Mouse (Mus musculus) spleen, adult 2 months (tissue): ENCODE data around the gene Tmem104. TPM values are rescaled to one million over a fixed set of nuclear protein-coding genes. Genes with fewer than 3 reads are reported as not detected.

Experiments used
- DNase-seq, 2 experiments: peaks; one replicate each; pipeline versions ENCODE4 v3.0.0 to v3.0.0-alpha.2; 2012 to 2021; ENCODE audit warnings: low spot score in 2 of 2, low read depth in 1 of 2
- H3K27ac ChIP-seq: fragments of 200-500 bp; 2 replicates; pipeline ENCODE4 v1.5.1; 2012; ENCODE audit warnings: low read length, inconsistent platforms; ENCODE audit not compliant: insufficient read depth
- H3K27me3 ChIP-seq: fragments of 200-500 bp; 2 replicates; pipeline ENCODE4 v1.6.1; 2012; ENCODE audit warnings: mild to moderate bottlenecking, moderate library complexity, low read length, inconsistent platforms; ENCODE audit not compliant: control insufficient read depth, insufficient read depth
- H3K36me3 ChIP-seq: fragments of 200-500 bp; 2 replicates; pipeline ENCODE4 v1.6.1; 2012; ENCODE audit warnings: mild to moderate bottlenecking, low read length, inconsistent platforms; ENCODE audit not compliant: control insufficient read depth, insufficient read depth
- H3K4me1 ChIP-seq: fragments of 200-500 bp; 2 replicates; pipeline ENCODE4 v1.6.1; 2011; ENCODE audit warnings: inconsistent platforms; ENCODE audit not compliant: control insufficient read depth, insufficient read depth, insufficient read length
- H3K4me3 ChIP-seq: fragments of 200-500 bp; 2 replicates; pipeline ENCODE4 v1.5.1; 2011; ENCODE audit warnings: mild to moderate bottlenecking, inconsistent platforms; ENCODE audit not compliant: insufficient read depth, insufficient read length; ENCODE audit errors: extremely low read depth
- CTCF ChIP-seq: fragments of 200-500 bp; IDR thresholded peaks from 2 replicates; pipeline ENCODE4 v1.5.1; 2011; ENCODE audit warnings: mild to moderate bottlenecking, inconsistent platforms; ENCODE audit not compliant: insufficient read depth, insufficient read length, insufficient replicate concordance; ENCODE audit errors: extremely low read depth
- POLR2A ChIP-seq: fragments of 200-500 bp; IDR thresholded peaks from 2 replicates; pipeline ENCODE4 v1.6.1; 2011; ENCODE audit warnings: low read depth, low read length, inconsistent platforms
- WGBS: fragments of 180-500 bp; shearing (Covaris S2); methylation state at CpG from one replicate; pipeline ENCODE4 v1.1.7; 2018; 5-methylcytosine and 5-hydroxymethylcytosine counted together
- polyA plus RNA-seq: library from polyadenylated mRNA; depleted of rRNA; stranded (reverse); fragments of >200 nt; gene quantifications from 2 replicates; pipeline ENCODE4 v1.2.3, GENCODE M21; 2012

Tmem104 gene
- polyA plus RNA-seq, 1 experiment = 16.5 TPM

DNA sequence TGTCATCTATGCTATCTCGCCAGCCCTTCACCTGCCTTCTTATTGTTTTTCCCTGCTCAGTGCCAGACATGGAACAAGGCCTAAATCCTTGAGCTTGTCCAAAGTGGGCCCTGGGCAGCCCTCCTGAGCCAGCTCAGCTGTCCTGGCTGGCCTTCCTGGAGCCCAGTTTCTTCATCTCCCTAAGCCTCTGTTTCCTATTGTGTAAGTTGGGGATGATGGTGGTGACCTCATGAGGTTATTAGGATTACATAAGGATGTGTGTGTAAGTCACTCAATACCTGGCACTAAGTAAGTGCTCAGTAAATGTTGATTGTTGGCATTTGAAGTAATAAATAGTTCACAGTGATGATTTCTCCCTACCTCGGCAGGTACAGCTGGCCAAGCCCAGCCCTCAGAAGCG, 20.5 kb upstream of the Tmem104 start:
- Histone ChIP-seq H3K4me1 (peaks cover 14% of the 10 kb centered on the region; the same call in 1 of the 2 replicates), H3K27me3 (no peaks in the 10 kb centered on the region), H3K36me3 (peaks cover 9% of the 10 kb centered on the region), H3K27ac (no peak overlapping the region), H3K4me3 (no peak overlapping the region)
- WGBS = 75% methylated on average over 3 of the region's 3 CpGs
- no peak for TF ChIP-seq CTCF
- TF ChIP-seq POLR2A = no peak
- no peak for DNase-seq

DNA sequence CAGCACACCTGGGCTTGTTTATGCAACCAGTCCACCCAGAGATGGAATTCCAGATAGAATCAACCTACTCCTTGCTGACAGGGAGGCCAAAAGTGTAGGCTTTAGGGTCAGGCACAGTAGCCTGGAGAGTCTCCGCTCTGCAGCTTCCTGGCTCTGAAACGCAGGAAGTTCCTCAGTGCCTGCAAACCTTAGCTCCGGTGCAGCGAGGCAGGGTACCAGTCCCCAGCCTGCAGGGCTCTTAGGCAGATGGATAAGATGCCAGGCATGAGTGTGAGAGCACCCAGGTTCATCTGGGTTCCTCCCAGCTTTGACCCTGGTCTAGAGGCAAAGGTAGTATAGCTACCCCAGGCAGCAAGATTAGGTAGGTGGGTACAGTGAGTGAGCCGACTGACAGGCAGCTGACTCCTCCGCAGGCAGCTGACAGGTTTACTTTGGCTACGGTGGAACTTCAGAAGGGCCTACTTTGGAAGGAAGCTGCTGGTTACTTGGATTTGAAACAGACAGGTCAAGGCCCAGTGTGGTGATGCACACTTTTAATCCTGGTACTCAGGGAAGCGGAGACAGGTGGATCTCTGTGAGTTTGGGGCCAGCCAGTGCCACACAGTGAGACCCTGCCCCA, 19.5 kb upstream of the Tmem104 start:
- WGBS = 75% methylated on average over 8 of the region's 8 CpGs
- Histone ChIP-seq H3K27me3 (no peaks in the 10 kb centered on the region), H3K36me3 (peaks cover 9% of the 10 kb centered on the region), H3K4me3 (no peak overlapping the region), H3K27ac (no peak overlapping the region), H3K4me1 (peaks cover 20% of the 10 kb centered on the region; the same call in 1 of the 2 replicates)
- DNase-seq = no peak
- no peak for TF ChIP-seq POLR2A
- no peak for TF ChIP-seq CTCF

DNA sequence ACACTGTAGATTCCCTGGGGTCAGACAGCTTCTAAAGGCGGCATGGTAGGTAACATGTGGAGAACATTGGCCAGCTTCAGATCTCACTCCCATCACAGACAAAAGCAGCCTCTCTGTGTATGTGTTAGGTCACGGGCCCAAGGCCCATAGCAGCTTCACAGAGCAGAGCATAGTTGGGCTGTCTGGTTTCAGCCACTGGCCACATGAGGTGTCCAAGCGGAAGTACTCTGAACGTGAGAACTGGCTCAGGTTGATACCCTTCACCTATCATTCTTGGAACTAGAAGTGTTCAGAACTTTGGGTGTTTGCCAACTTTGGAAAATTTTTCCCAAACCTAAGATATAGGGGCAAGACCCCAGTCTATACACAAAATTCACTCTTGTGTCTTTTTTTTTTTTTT, 17.9 kb upstream of the Tmem104 start:
- no peak for TF ChIP-seq POLR2A
- TF ChIP-seq CTCF = no peak
- H3K27me3 ChIP-seq = no peaks in the 10 kb centered on the region
- H3K36me3 ChIP-seq = peaks cover 9% of the 10 kb centered on the region
- peaks cover 34% of the 10 kb centered on the region; the same call in 1 of the 2 replicates for H3K4me1 ChIP-seq
- H3K4me3 ChIP-seq = no peak overlapping the region
- WGBS = 91% methylated on average over 4 of the region's 4 CpGs
- H3K27ac ChIP-seq = no peak overlapping the region
- no peak for DNase-seq

DNA sequence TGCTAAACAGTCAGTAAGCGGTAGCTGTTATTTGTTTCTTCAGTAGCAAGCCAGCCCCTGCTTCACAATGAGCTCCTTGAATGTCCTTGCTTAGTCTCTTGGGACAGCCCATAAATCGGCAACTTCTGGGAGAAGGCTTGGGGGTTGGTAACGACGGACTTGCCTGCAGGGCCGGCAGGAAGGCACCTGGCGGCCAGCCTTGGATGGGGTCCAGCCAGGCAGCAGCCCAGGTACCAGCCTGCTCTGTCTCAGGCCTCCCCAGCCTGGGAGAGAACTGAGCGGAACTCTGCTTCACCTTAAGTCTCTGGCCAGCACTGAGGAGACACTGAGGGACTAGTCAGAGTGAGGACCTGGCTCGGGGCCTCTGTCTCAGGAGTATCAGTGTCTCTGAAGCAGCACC, 16.2 kb upstream of the Tmem104 start:
- no peak overlapping the region for H3K4me3 ChIP-seq
- peaks cover 26% of the 10 kb centered on the region; the same call in 1 of the 2 replicates for H3K4me1 ChIP-seq
- DNase-seq = no peak
- no peaks in the 10 kb centered on the region for H3K27me3 ChIP-seq
- no peak overlapping the region for H3K27ac ChIP-seq
- 86% methylated on average over 8 of the region's 8 CpGs for WGBS
- no peak for TF ChIP-seq POLR2A
- no peak for TF ChIP-seq CTCF
- peaks cover 13% of the 10 kb centered on the region for H3K36me3 ChIP-seq

DNA sequence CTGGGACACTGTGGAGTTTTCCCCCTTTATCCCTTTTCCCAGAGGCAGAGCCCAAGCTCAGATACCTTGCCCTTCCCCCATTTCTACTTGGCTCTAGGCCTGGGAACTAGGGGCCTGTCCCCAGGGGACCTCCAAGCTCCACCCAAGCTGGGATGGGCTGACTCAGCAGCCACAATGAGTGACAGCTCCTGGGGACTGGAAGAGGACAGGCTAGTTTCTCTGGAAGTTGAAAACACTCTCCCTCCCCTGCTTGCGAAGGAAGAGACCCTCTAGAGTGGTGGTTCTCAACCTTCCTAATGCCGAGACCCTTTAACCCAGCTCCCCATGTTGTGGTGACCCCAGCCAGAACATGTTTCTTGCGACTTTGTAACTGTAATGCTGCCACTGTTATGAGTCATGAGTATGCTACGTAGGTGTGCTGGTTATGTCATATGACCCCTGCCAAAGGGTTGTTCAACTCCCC, 14.4 kb upstream of the Tmem104 start:
- TF ChIP-seq POLR2A (no peak), CTCF (no peak)
- Histone ChIP-seq H3K36me3 (peaks cover 30% of the 10 kb centered on the region), H3K27me3 (no peaks in the 10 kb centered on the region), H3K27ac (no peak overlapping the region), H3K4me3 (no peak overlapping the region), H3K4me1 (peaks cover 25% of the 10 kb centered on the region; the same call in 1 of the 2 replicates)
- DNase-seq = no peak
- 55% methylated on average over 4 of the region's 4 CpGs for WGBS

DNA sequence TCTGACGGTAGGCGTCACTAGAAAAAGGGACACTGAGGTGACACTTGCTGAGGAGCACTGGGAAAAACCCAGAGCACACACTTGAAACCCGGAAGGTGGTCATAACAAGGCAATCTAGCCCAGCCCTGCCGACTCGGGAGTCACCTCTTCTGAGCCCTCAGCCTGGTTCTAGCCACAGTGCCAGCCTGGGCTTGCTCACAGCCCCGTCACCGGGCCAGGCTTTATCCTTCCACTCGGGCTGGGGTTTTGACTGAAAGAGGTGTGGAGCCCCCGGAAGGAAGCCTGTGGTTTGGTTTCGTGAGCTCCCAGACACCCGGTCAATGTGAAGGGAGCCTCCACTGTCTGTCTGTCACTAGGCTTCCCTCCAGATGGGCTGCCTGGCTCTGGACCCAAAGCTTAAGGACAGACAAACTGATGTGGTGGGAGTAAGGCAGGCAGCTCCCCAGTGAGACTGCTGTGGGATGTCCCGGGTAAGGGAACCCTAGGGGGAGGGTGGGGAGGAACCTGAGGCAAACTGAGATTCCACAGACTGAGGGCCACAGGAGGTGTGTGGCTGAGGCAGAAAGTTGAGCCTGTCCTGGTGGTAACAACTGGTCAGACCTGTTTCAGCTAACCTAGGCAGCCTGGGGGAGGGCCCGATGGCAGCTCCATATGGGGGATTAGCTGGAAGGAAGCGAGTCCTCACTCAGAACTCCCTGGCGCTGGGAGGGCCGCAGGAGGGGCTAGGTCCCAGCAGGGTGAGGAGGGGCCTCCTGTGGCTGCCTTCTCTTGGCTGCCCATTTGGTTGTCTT, 13.5 kb upstream of the Tmem104 start:
- Histone ChIP-seq H3K36me3 (peaks cover 28% of the 10 kb centered on the region), H3K27me3 (no peaks in the 10 kb centered on the region), H3K27ac (no peak overlapping the region), H3K4me3 (no peak overlapping the region), H3K4me1 (peaks cover 25% of the 10 kb centered on the region; the same call in 1 of the 2 replicates)
- TF ChIP-seq POLR2A (no peak), CTCF (no peak)
- 23% methylated on average over 16 of the region's 16 CpGs for whole genome bisulfite sequencing
- no peak for DNase-seq

- 91% methylated on average over 24 of the region's 24 CpGs for WGBS
- TF ChIP-seq POLR2A = no peak
- TF ChIP-seq CTCF = no peak
- peaks cover 47% of the 10 kb centered on the region for H3K36me3 ChIP-seq
Measured at GRCm38 (mm10) chr11:115176399-115177190, 10.7 kb upstream of the Tmem104 start.

More at GRCm38 (mm10) chr11:115176399-115177190, 10.7 kb upstream of the Tmem104 start:
- no peak for DNase-seq
- peaks cover 21% of the 10 kb centered on the region; the same call in 1 of the 2 replicates for H3K4me1 ChIP-seq
- H3K4me3 ChIP-seq = no peak overlapping the region
- no peak overlapping the region for H3K27ac ChIP-seq
- no peaks in the 10 kb centered on the region for H3K27me3 ChIP-seq
